Mouse (Mus musculus) frontal cortex, adult 2 months (tissue): ENCODE measurements around the gene Mlxip. TPM values are rescaled to one million over a fixed set of nuclear protein-coding genes. Genes with fewer than 3 reads are reported as not detected.
A peak's percentile ranks its signal among the peaks of the same experiment; 100 is the strongest.

Source experiments
- DNase-seq, 2 experiments: peaks; one replicate each; pipeline ENCODE4 v3.0.0; 2022; ENCODE audit warnings: low spot score in 1 of 2; ENCODE audit errors: extremely low spot score in 1 of 2
- polyA plus RNA-seq: library from polyadenylated mRNA; depleted of rRNA; stranded (reverse); fragments of >200 nt; gene quantifications from 2 replicates; pipeline ENCODE4 v1.2.3, GENCODE M21; 2012

Mlxip gene
- polyA plus RNA-seq, 1 experiment = 19.4 TPM

GRCm38 (mm10) chr5:123427556-123427955, 33.0 kb downstream of the Mlxip start:
- DNase-seq = no peak

GRCm38 (mm10) chr5:123431524-123432304, 37.1 kb downstream of the Mlxip start:
- peak in 1 of 2 experiments; percentile 46 for DNase-seq

GRCm38 (mm10) chr5:123432305-123432874, 37.8 kb downstream of the Mlxip start:
- no peak for DNase-seq

GRCm38 (mm10) chr5:123436071-123436779, 41.6 kb downstream of the Mlxip start:
- DNase-seq = no peak

GRCm38 (mm10) chr5:123436780-123437175, 42.2 kb downstream of the Mlxip start:
- peak in 1 of 2 experiments; percentile 67 for DNase-seq

GRCm38 (mm10) chr5:123438381-123438780, 43.8 kb downstream of the Mlxip start:
- no peak for DNase-seq

- DNase-seq = no peak
Measured at GRCm38 (mm10) chr5:123439312-123439711, 44.7 kb downstream of the Mlxip start.

GRCm38 (mm10) chr5:123439941-123440340, 45.3 kb downstream of the Mlxip start:
- DNase-seq = peak in 1 of 2 experiments; percentile 42

- DNase-seq = peak in 1 of 2 experiments; percentile 45
Measured at GRCm38 (mm10) chr5:123440664-123441063, 46.1 kb downstream of the Mlxip start.

GRCm38 (mm10) chr5:123442283-123442682, 47.7 kb downstream of the Mlxip start:
- no peak for DNase-seq

- DNase-seq = peak; percentile 28 to 87
Measured at GRCm38 (mm10) chr5:123444069-123444468, 49.5 kb downstream of the Mlxip start.

GRCm38 (mm10) chr5:123444849-123445334, 50.3 kb downstream of the Mlxip start:
- DNase-seq = no peak

- no peak for DNase-seq
Measured at GRCm38 (mm10) chr5:123451886-123452285, 57.3 kb downstream of the Mlxip start.

GRCm38 (mm10) chr5:123461420-123461819, 66.8 kb downstream of the Mlxip start:
- DNase-seq = no peak

- DNase-seq = no peak
Measured at GRCm38 (mm10) chr5:123464638-123465037, 70.0 kb downstream of the Mlxip start.

GRCm38 (mm10) chr5:123470784-123471400, 76.3 kb downstream of the Mlxip start:
- no peak for DNase-seq

GRCm38 (mm10) chr5:123473817-123474216, 79.2 kb downstream of the Mlxip start:
- peak in 1 of 2 experiments; percentile 3 for DNase-seq

GRCm38 (mm10) chr5:123487659-123488395, 93.2 kb downstream of the Mlxip start:
- no peak for DNase-seq

- no peak for DNase-seq
Measured at GRCm38 (mm10) chr5:123489112-123489785, 94.7 kb downstream of the Mlxip start, which contains the start of the genes Lrrc43 and Il31. TSS of gene Lrrc43 (plus strand) at chr5:123489305. TSS of gene Il31 (minus strand) at chr5:123489489.
